Mouse (Mus musculus) heart, adult 2 months (tissue): ENCODE results near the gene Igsf21. TPM values are rescaled to one million over a fixed set of nuclear protein-coding genes. Genes with fewer than 3 reads are reported as not detected.

Experiments used
- DNase-seq, 2 experiments: peaks; one replicate each; pipeline ENCODE4 v3.0.0; 2021
- H3K27ac ChIP-seq: fragments of 200-600 bp; 2 replicates; pipeline ENCODE4 v1.8.1; 2022
- H3K27me3 ChIP-seq: fragments of 200-500 bp; 2 replicates; pipeline ENCODE4 v1.6.1; 2012; ENCODE audit warnings: mild to moderate bottlenecking, low read length, inconsistent platforms, mixed read lengths; ENCODE audit not compliant: control insufficient read depth, insufficient read depth
- H3K36me3 ChIP-seq: fragments of 200-500 bp; 2 replicates; pipeline ENCODE4 v1.6.1; 2012; ENCODE audit warnings: low read length, inconsistent platforms; ENCODE audit not compliant: control insufficient read depth, insufficient read depth
- H3K4me1 ChIP-seq: fragments of 200-500 bp; 2 replicates; pipeline ENCODE4 v1.6.1; 2011; ENCODE audit warnings: low read length; ENCODE audit not compliant: control insufficient read depth, insufficient read depth
- H3K4me3 ChIP-seq: fragments of 200-600 bp; 2 replicates; pipeline ENCODE4 v1.8.1; 2022
- H3K79me2 ChIP-seq: fragments of 200-500 bp; replicated peaks from 2 replicates; pipeline ENCODE4 v1.6.1; 2012; ENCODE audit warnings: mild to moderate bottlenecking, inconsistent platforms, low read length, moderate library complexity, mixed read lengths; ENCODE audit not compliant: control insufficient read depth, insufficient read depth
- H3K9ac ChIP-seq: fragments of 200-500 bp; 2 replicates; pipeline ENCODE4 v1.6.1; 2012; ENCODE audit warnings: low read depth, mild to moderate bottlenecking, control low read depth, inconsistent platforms, low read length, mixed read lengths
- CTCF ChIP-seq: fragments of 200-600 bp; IDR thresholded peaks from 2 replicates; pipeline ENCODE4 v1.8.1; 2022; ENCODE audit warnings: antibody characterized with exemption, mild to moderate bottlenecking, moderate library complexity
- EP300 ChIP-seq: fragments of 200-500 bp; IDR thresholded peaks from 2 replicates; pipeline ENCODE4 v1.6.1; 2011; ENCODE audit warnings: low read depth, low read length, control low read depth; ENCODE audit not compliant: insufficient read depth
- POLR2A ChIP-seq: fragments of 200-500 bp; IDR thresholded peaks from 2 replicates; pipeline ENCODE4 v1.6.1; 2011; ENCODE audit warnings: mild to moderate bottlenecking, low read depth, low read length, control low read depth; ENCODE audit not compliant: insufficient read depth
- WGBS: fragments of 180-500 bp; shearing (Covaris S2); methylation state at CpG from one replicate; pipeline ENCODE4 v1.1.7; 2018; 5-methylcytosine and 5-hydroxymethylcytosine counted together
- intact Hi-C: fragments of 180-260 bp; cut with DNase I; formaldehyde crosslinking; loops from one replicate; pipeline ENCODE4 v1.15.1; 2025
- polyA plus RNA-seq: library from polyadenylated mRNA; depleted of rRNA; stranded (reverse); fragments of >200 nt; gene quantifications from 2 replicates; pipeline ENCODE4 v1.2.3, GENCODE M21; 2012
- total RNA-seq, 2 experiments: library from RNA; stranded (reverse); gene quantifications; 2 replicates each; pipeline ENCODE4 v1.2.3; 2021

The Igsf21 gene
- total and polyA plus RNA-seq, 3 experiments: 0.14 to 0.76 (median 0.16) TPM

- no peak for TF ChIP-seq POLR2A
- TF ChIP-seq CTCF: no peak
- no peak for TF ChIP-seq EP300
- 66% methylated on average over 11 of the region's 11 CpGs for WGBS
- H3K9ac ChIP-seq: no peak overlapping the region
Observed at GRCm38 (mm10) chr4:140210129-140210890, 36.3 kb downstream of the Igsf21 start.

GRCm38 (mm10) chr4:140205811-140206231 lies 40.8 kb downstream of the Igsf21 start:
- Histone ChIP-seq H3K27ac (peak overlapping the region; percentile 26; the same call in 1 of the 2 replicates), H3K36me3 (no peaks in the 10 kb centered on the region), H3K4me1 (no peaks in the 10 kb centered on the region), H3K79me2 (no peaks in the 10 kb centered on the region), H3K9ac (no peak overlapping the region), H3K4me3 (no peak overlapping the region), H3K27me3 (no peaks in the 10 kb centered on the region)
- intact Hi-C loops: no loop called here
- 42% methylated on average over 12 of the region's 12 CpGs for WGBS
- peak; percentile 40 to 63 for DNase-seq
- TF ChIP-seq POLR2A (no peak), EP300 (no peak), CTCF (no peak)

More at GRCm38 (mm10) chr4:140210129-140210890, 36.3 kb downstream of the Igsf21 start:
- no peaks in the 10 kb centered on the region for H3K27me3 ChIP-seq
- no peaks in the 10 kb centered on the region for H3K4me1 ChIP-seq
- no peaks in the 10 kb centered on the region for H3K79me2 ChIP-seq
- intact Hi-C loops: no loop called here
- no peak overlapping the region for H3K4me3 ChIP-seq
- no peaks in the 10 kb centered on the region for H3K36me3 ChIP-seq
- H3K27ac ChIP-seq: no peak overlapping the region
- no peak for DNase-seq

GRCm38 (mm10) chr4:140204775-140205174 lies 41.8 kb downstream of the Igsf21 start:
- TF ChIP-seq CTCF (no peak), POLR2A (no peak), EP300 (no peak)
- Histone ChIP-seq H3K79me2 (no peaks in the 10 kb centered on the region), H3K36me3 (no peaks in the 10 kb centered on the region), H3K27me3 (no peaks in the 10 kb centered on the region), H3K27ac (no peak overlapping the region), H3K9ac (no peak overlapping the region), H3K4me1 (no peaks in the 10 kb centered on the region), H3K4me3 (no peak overlapping the region)
- no peak for DNase-seq
- 78% methylated on average over 10 of the region's 10 CpGs for WGBS
- intact Hi-C loops: no loop called here

- Histone ChIP-seq H3K9ac (no peak overlapping the region), H3K4me1 (no peaks in the 10 kb centered on the region), H3K27me3 (no peaks in the 10 kb centered on the region), H3K4me3 (no peak overlapping the region), H3K79me2 (no peaks in the 10 kb centered on the region), H3K27ac (no peak overlapping the region), H3K36me3 (no peaks in the 10 kb centered on the region)
- DNase-seq: no peak
- intact Hi-C loops: no loop called here
- WGBS: 87% methylated on average over 12 of the region's 12 CpGs
- TF ChIP-seq CTCF (no peak), POLR2A (no peak)
Observed at GRCm38 (mm10) chr4:140203696-140204272, 42.8 kb downstream of the Igsf21 start.

GRCm38 (mm10) chr4:140202196-140202595 lies 44.4 kb downstream of the Igsf21 start:
- Histone ChIP-seq H3K79me2 (no peaks in the 10 kb centered on the region), H3K27me3 (no peaks in the 10 kb centered on the region), H3K4me1 (no peaks in the 10 kb centered on the region), H3K27ac (no peak overlapping the region), H3K9ac (no peak overlapping the region), H3K36me3 (no peaks in the 10 kb centered on the region), H3K4me3 (no peak overlapping the region)
- TF ChIP-seq EP300: no peak
- no peak for TF ChIP-seq POLR2A
- no peak for TF ChIP-seq CTCF
- WGBS: 44% methylated on average over 6 of the region's 6 CpGs
- no peak for DNase-seq
- intact Hi-C loops: no loop called here

- WGBS: 38% methylated on average over 14 of the region's 14 CpGs
- intact Hi-C loops: no loop called here
- no peak overlapping the region for H3K4me3 ChIP-seq
- no peak for DNase-seq
- H3K9ac ChIP-seq: no peak overlapping the region
- no peak for TF ChIP-seq CTCF
- no peaks in the 10 kb centered on the region for H3K27me3 ChIP-seq
- no peak overlapping the region for H3K27ac ChIP-seq
- H3K36me3 ChIP-seq: no peaks in the 10 kb centered on the region
- H3K79me2 ChIP-seq: no peaks in the 10 kb centered on the region
- H3K4me1 ChIP-seq: no peaks in the 10 kb centered on the region
Observed at GRCm38 (mm10) chr4:140200296-140200695, 46.3 kb downstream of the Igsf21 start.
